In the genomic region with DNA sequence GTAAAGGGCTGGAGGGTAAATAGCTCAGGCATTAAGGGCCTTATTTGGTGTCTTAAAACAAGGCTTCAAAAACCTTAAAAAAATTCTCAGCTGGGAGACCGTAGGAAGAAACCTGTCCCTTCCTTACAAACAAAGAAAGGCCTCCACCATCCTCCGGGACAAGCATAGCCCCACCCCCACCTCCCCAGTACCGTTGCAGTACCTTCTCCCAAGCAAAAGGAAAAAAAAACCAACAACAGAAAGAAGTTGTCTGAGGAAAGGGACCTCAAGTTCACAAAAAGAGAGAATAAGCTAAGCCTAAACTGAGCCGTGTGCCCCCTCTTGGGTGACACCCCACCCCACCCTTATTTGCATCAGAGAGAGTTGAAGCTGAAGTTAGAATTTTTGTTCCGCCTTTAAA, we compare ENCODE assay signal across 15 mouse cellular contexts. TPM values are rescaled to one million over a fixed set of nuclear protein-coding genes. Genes with fewer than 3 reads are reported as not detected.
DNase-seq lines count a peak whose midpoint lies in the region; ATAC-seq and TF ChIP-seq lines count a peak whose summit lies in the region.
"Had no signal": no experiment of that assay in that cellular context is flagged by ENCODE, and none has a peak within 500 bp of the region (broad histone marks: within the 10 kb centered on the region; RNA-seq: fewer than 3 reads in every experiment).

No protein-coding gene starts in this region.

- no peaks in the 10 kb centered on the region for H3K27me3 ChIP-seq in forebrain, embryonic 14.5 days (replicated peaks; ENCODE audit: control insufficient read depth, insufficient read depth, low read length)
- no peaks in the 10 kb centered on the region for H3K27me3 ChIP-seq in forebrain, embryonic 16.5 days (replicated peaks; ENCODE audit: control insufficient read depth, insufficient read depth, low read length)
- H3K27me3 ChIP-seq in kidney, embryonic 16.5 days (ENCODE audit: insufficient read depth, low read length): 0 out of 2 replicates have a peak, but pooled peaks cover 5% of the 10 kb centered on the region
- H3K27me3 ChIP-seq in CH12.LX (replicated peaks): no peaks in the 10 kb centered on the region
- no peaks in the 10 kb centered on the region for H3K27me3 ChIP-seq in intestine, embryonic 16.5 days (replicated peaks; ENCODE audit: control insufficient read depth, insufficient read depth, low read length)
- H3K27me3 ChIP-seq: limb, embryonic 15.5 days had no signal

- dilution Hi-C loops in CH12.LX (cut with MboI; ENCODE audit: extremely low pct_ligation_motif_present, extremely low pct_unique_long_range_greater_than_20kb, low sequenced_read_pairs): no loop called here

- no peak for ATAC-seq in forebrain, embryonic 14.5 days
- no peak for ATAC-seq in forebrain, embryonic 16.5 days
- no peak for ATAC-seq in kidney, embryonic 16.5 days (ENCODE audit: low FRiP score, low TSS enrichment)
- no peak for ATAC-seq in intestine, embryonic 16.5 days

- TF ChIP-seq CTCF in CH12.LX (conservative IDR thresholded peaks at IDR 0.05 in 1 of 2, IDR thresholded peaks at IDR 0.05 in 1 of 2; ENCODE audit: low read depth in 2 of 2, low read length in 2 of 2): no peak

- no peak for TF ChIP-seq RAD21 in CH12.LX (IDR thresholded peaks at IDR 0.05; ENCODE audit: low read depth, low read length)

- no peaks in the 10 kb centered on the region for H3K9me3 ChIP-seq in forebrain, embryonic 14.5 days (replicated peaks; ENCODE audit: control insufficient read depth, low read length)
- no peaks in the 10 kb centered on the region for H3K9me3 ChIP-seq in forebrain, embryonic 16.5 days (ENCODE audit: control insufficient read depth, low read length)
- no peaks in the 10 kb centered on the region for H3K9me3 ChIP-seq in kidney, embryonic 16.5 days (ENCODE audit: low read length)
- no peaks in the 10 kb centered on the region for H3K9me3 ChIP-seq in CH12.LX (replicated peaks; ENCODE audit: low read length)
- H3K9me3 ChIP-seq in intestine, embryonic 16.5 days (ENCODE audit: control insufficient read depth, low read length): no peaks in the 10 kb centered on the region
- H3K9me3 ChIP-seq: limb, embryonic 15.5 days; neural tube, embryonic 15.5 days had no signal

- in situ Hi-C loops in CH12.LX (cut with MboI; ENCODE audit: low pct_ligation_motif_present, low pct_unique_long_range_greater_than_20kb, low sequenced_read_pairs): no loop called here

- H3K79me2 ChIP-seq in CH12.LX (replicated peaks; ENCODE audit: control insufficient read depth, extremely low read depth, insufficient read depth, poor library complexity, severe bottlenecking): peaks cover 90% of the 10 kb centered on the region

- 0 out of 2 replicates have a peak overlapping the region, but pooled peaks have one; percentile 7 for H3K9ac ChIP-seq in forebrain, embryonic 14.5 days (ENCODE audit: low read length)
- H3K9ac ChIP-seq in forebrain, embryonic 16.5 days (replicated peaks; ENCODE audit: low read depth, low read length): no peak overlapping the region; the same call in 1 of the 2 replicates
- H3K9ac ChIP-seq in kidney, embryonic 16.5 days (replicated peaks; ENCODE audit: low read length): 0 out of 2 replicates have a peak overlapping the region, but pooled peaks have one; percentile 22
- H3K9ac ChIP-seq in CH12.LX (ENCODE audit: insufficient read depth, low read depth): peak overlapping the region; percentile 85; the same call in 1 of the 2 replicates
- H3K9ac ChIP-seq in intestine, embryonic 16.5 days (ENCODE audit: low read depth, low read length): 0 out of 2 replicates have a peak overlapping the region, but pooled peaks have one; percentile 39
- H3K9ac ChIP-seq: limb, embryonic 15.5 days; neural tube, embryonic 15.5 days had no signal

- H3K4me2 ChIP-seq in forebrain, embryonic 14.5 days (ENCODE audit: low read length): peak overlapping the region; percentile 12; the same call in 1 of the 2 replicates
- H3K4me2 ChIP-seq in forebrain, embryonic 16.5 days (ENCODE audit: low read length): no peak overlapping the region
- 0 out of 2 replicates have a peak overlapping the region, but pooled peaks have one; percentile 3 for H3K4me2 ChIP-seq in kidney, embryonic 16.5 days (replicated peaks; ENCODE audit: low read depth, low read length)
- H3K4me2 ChIP-seq in CH12.LX (ENCODE audit: insufficient read depth, low read depth, poor library complexity, severe bottlenecking): peak overlapping the region; percentile 52
- H3K4me2 ChIP-seq in intestine, embryonic 16.5 days (ENCODE audit: low read depth, low read length): peak overlapping the region; percentile 83; the same call in 1 of the 2 replicates
- H3K4me2 ChIP-seq: limb, embryonic 15.5 days; neural tube, embryonic 15.5 days had no signal

- TF ChIP-seq EP300 in CH12.LX (IDR thresholded peaks at IDR 0.05; ENCODE audit: low read length): no peak

- peaks cover 12% of the 10 kb centered on the region for H3K4me1 ChIP-seq in forebrain, embryonic 14.5 days (ENCODE audit: control insufficient read depth, insufficient read depth, low read length)
- H3K4me1 ChIP-seq in forebrain, embryonic 16.5 days (replicated peaks; ENCODE audit: control insufficient read depth, insufficient read depth, low read length): peaks cover 36% of the 10 kb centered on the region
- peaks cover 81% of the 10 kb centered on the region for H3K4me1 ChIP-seq in kidney, embryonic 16.5 days (ENCODE audit: insufficient read depth, low read length)
- H3K4me1 ChIP-seq in CH12.LX (ENCODE audit: control insufficient read depth in 1 of 2, insufficient read depth in 2 of 2): peaks cover 19 to 67% of the 10 kb centered on the region in 2 experiments
- H3K4me1 ChIP-seq in intestine, embryonic 16.5 days (ENCODE audit: control insufficient read depth, insufficient read depth, low read length): peaks cover 32% of the 10 kb centered on the region

- intact Hi-C loops in left cerebral cortex, postnatal 14 days (cut with DNase I): loop anchor here (10.0 kb wide), 1 partner anchor 108 kb away; no protein-coding TSS in a partner anchor

- H3K36me3 ChIP-seq in forebrain, embryonic 14.5 days (ENCODE audit: control insufficient read depth, insufficient read depth, low read length): no peaks in the 10 kb centered on the region
- H3K36me3 ChIP-seq in forebrain, embryonic 16.5 days (ENCODE audit: control insufficient read depth, insufficient read depth): no peaks in the 10 kb centered on the region
- no peaks in the 10 kb centered on the region for H3K36me3 ChIP-seq in kidney, embryonic 16.5 days (ENCODE audit: insufficient read depth, low read length)
- peaks cover 11 to 38% of the 10 kb centered on the region in 2 experiments for H3K36me3 ChIP-seq in CH12.LX (replicated peaks in 1 of 2; ENCODE audit: control insufficient read depth in 1 of 2, insufficient read depth in 1 of 2, low read length in 1 of 2)
- H3K36me3 ChIP-seq in intestine, embryonic 16.5 days (ENCODE audit: control insufficient read depth, insufficient read depth, low read length): no peaks in the 10 kb centered on the region
- H3K36me3 ChIP-seq: limb, embryonic 15.5 days; neural tube, embryonic 15.5 days had no signal

- H3K4me3 ChIP-seq in forebrain, embryonic 14.5 days (ENCODE audit: low read depth, low read length): no peak overlapping the region
- no peak overlapping the region for H3K4me3 ChIP-seq in forebrain, embryonic 16.5 days (replicated peaks; ENCODE audit: low read length)
- no peak overlapping the region for H3K4me3 ChIP-seq in kidney, embryonic 16.5 days (ENCODE audit: low read length)
- H3K4me3 ChIP-seq in CH12.LX (replicated peaks in 1 of 3; ENCODE audit: low read depth in 2 of 3, low read length in 2 of 3, poor library complexity in 1 of 3): peak overlapping the region in 2 of 3 experiments; percentile 49 to 52
- no peak overlapping the region for H3K4me3 ChIP-seq in intestine, embryonic 16.5 days (ENCODE audit: low read length)
- H3K4me3 ChIP-seq: limb, embryonic 15.5 days; neural tube, embryonic 15.5 days had no signal

- no peak for DNase-seq in forebrain, embryonic 14.5 days (ENCODE audit: low spot score)
- no peak for DNase-seq in kidney, adult 11 months
- DNase-seq in CH12.LX (ENCODE audit: extremely low read depth) (no peak), adipocyte (ENCODE audit: low spot score) (no peak)
- no peak for DNase-seq in left cerebral cortex, postnatal 14 days (ENCODE audit: low spot score in 2 of 2)
- DNase-seq: cerebellum, adult 2 months; kidney, adult 18-20 months; layer of hippocampus, postnatal 36 days; lung, postnatal 36 days; right cerebral cortex, adult 18-20 months had no signal

- H3K27ac ChIP-seq in forebrain, embryonic 14.5 days (ENCODE audit: low read depth, low read length): no peak overlapping the region
- H3K27ac ChIP-seq in forebrain, embryonic 16.5 days (ENCODE audit: low read length): no peak overlapping the region; the same call in 1 of the 2 replicates
- H3K27ac ChIP-seq in kidney, embryonic 16.5 days (ENCODE audit: low read length): peak overlapping the region; percentile 39
- H3K27ac ChIP-seq in CH12.LX (ENCODE audit: insufficient read depth, low read depth): no peak overlapping the region; the same call in 1 of the 2 replicates
- peak overlapping the region; percentile 6; the same call in 1 of the 2 replicates for H3K27ac ChIP-seq in intestine, embryonic 16.5 days (ENCODE audit: low read length)
- H3K27ac ChIP-seq: limb, embryonic 15.5 days; neural tube, embryonic 15.5 days had no signal

- 28% methylated on average over 5 of the region's 5 CpGs for WGBS in forebrain, embryonic 14.5 days
- WGBS in forebrain, embryonic 16.5 days: 30% methylated on average over 5 of the region's 5 CpGs
- 41% methylated on average over 5 of the region's 5 CpGs for WGBS in kidney, embryonic 16.5 days
- WGBS in intestine, embryonic 16.5 days: 39% methylated on average over 5 of the region's 5 CpGs

- no peak for TF ChIP-seq POLR2A in CH12.LX (IDR thresholded peaks at IDR 0.05; ENCODE audit: low read depth, low read length)

TF ChIP-seq in CH12.LX, 34 proteins besides CTCF, POLR2A, EP300 and RAD21:
- TF ChIP-seq ETS1 (conservative IDR thresholded peaks at IDR 0.05; ENCODE audit: low read depth, low read length) (no peak), ELF1 (IDR thresholded peaks at IDR 0.05; ENCODE audit: low read depth, low read length) (0 out of 2 replicates have a peak, but pooled peaks have one; percentile 14), ZNF384 (IDR thresholded peaks at IDR 0.05; ENCODE audit: low read depth, low read length) (0 out of 2 replicates have a peak, but pooled peaks have one; percentile 7)
TF ChIP-seq in CH12.LX: peak in this region for 2.

RNA-seq across cellular contexts. Expression of a gene that starts 6.0 kb away (rescaled TPM):
- 94.0 and 101 TPM in 2 replicates for polyA plus RNA-seq in forebrain, embryonic 14.5 days (2014; fragmentation: Nextera tagmentation; extraction: Ambion mirVana)
- polyA plus RNA-seq in forebrain, embryonic 16.5 days (2015; fragmentation: Nextera tagmentation; extraction: Ambion mirVana): 100 and 127 TPM in 2 replicates
- 240 and 248 TPM in 2 replicates for polyA plus RNA-seq in kidney, embryonic 16.5 days (2015; fragmentation: Nextera tagmentation; extraction: Ambion mirVana)
- total RNA-seq in CH12.LX (2012; rRNA removed) (107 and 115 TPM in 2 replicates), CH12.LX (2014; rRNA removed) (123 and 139 TPM in 2 replicates)
- 207 and 290 TPM in 2 replicates for polyA plus RNA-seq in CH12.LX (2012; ENCODE audit: insufficient read length, low read depth)
- polyA plus RNA-seq in intestine, embryonic 16.5 days (2015; fragmentation: Nextera tagmentation; extraction: Ambion mirVana): 281 and 319 TPM in 2 replicates
- total RNA-seq in left cerebral cortex, postnatal 14 days (2021): 10 to 100 TPM; 43.6 to 47.9 TPM

Comparison
In these comparisons a context has a peak if more than half of its experiments do, and no peak if none do; other contexts are left out.
1. H3K27ac ChIP-seq: peak in kidney, embryonic 16.5 days (single experiment) and intestine, embryonic 16.5 days (single experiment); none in forebrain, embryonic 14.5 days (single experiment), forebrain, embryonic 16.5 days (single experiment) and CH12.LX (single experiment).
2. H3K4me3 ChIP-seq: peak in CH12.LX (2 of 3); none in forebrain, embryonic 14.5 days (single experiment), forebrain, embryonic 16.5 days (single experiment), kidney, embryonic 16.5 days (single experiment) and intestine, embryonic 16.5 days (single experiment).